Mouse (Mus musculus) layer of hippocampus, adult 11-12 months (tissue): Measurements from ENCODE around the gene Rab11fip2.

Experiments used
- DNase-seq: peaks from one replicate; pipeline ENCODE4 v3.0.0; 2022; ENCODE audit warnings: low spot score

The Rab11fip2 gene

GRCm38 (mm10) chr19:59853061-59853460 lies 90.4 kb downstream of the Rab11fip2 start:
- no peak for DNase-seq
